Mouse (Mus musculus) MEL (cell line): ENCODE measurements around the gene Gjc1. TPM values are rescaled to one million over a fixed set of nuclear protein-coding genes. Genes with fewer than 3 reads are reported as not detected.

ENCODE experiments used
- DNase-seq: peaks from one replicate; pipeline ENCODE4 v3.0.0; 2011; ENCODE audit warnings: low read depth, low spot score
- H3K27ac ChIP-seq: 2 replicates; pipeline ENCODE4 v1.5.1; 2012; ENCODE audit warnings: low read depth, mild to moderate bottlenecking, control low read depth, low read length, moderate library complexity; ENCODE audit not compliant: control insufficient read depth
- H3K27me3 ChIP-seq, 2 experiments: fragments of 150-350 bp in 1 of 2; sonication (generic) in 1 of 2; 2 replicates each; pipeline ENCODE4 v1.6.1; 2012; ENCODE audit warnings: low read length in 2 of 2, mild to moderate bottlenecking in 2 of 2, improper control_type of control experiment in 1 of 2, moderate library complexity in 1 of 2; ENCODE audit not compliant: insufficient read depth in 2 of 2, control insufficient read depth in 1 of 2
- H3K36me3 ChIP-seq, 2 experiments: 2 replicates each; pipeline ENCODE4 v1.6.1; 2012 to 2014; ENCODE audit warnings: low read length in 2 of 2, improper control_type of control experiment in 1 of 2, inconsistent platforms in 1 of 2, mild to moderate bottlenecking in 1 of 2; ENCODE audit not compliant: insufficient read depth in 2 of 2, control insufficient read depth in 1 of 2
- H3K4me1 ChIP-seq, 2 experiments: fragments of 150-350 bp in 1 of 2; sonication (generic) in 1 of 2; 2 replicates each; pipeline ENCODE4 v1.6.1; 2012; ENCODE audit warnings: low read length in 2 of 2, improper control_type of control experiment in 1 of 2, mild to moderate bottlenecking in 1 of 2; ENCODE audit not compliant: insufficient read depth in 2 of 2, control insufficient read depth in 1 of 2
- H3K4me3 ChIP-seq, 2 experiments: fragments of 150-350 bp in 1 of 2; sonication (generic) in 1 of 2; 2 replicates each; pipeline ENCODE4 v1.5.1; 2012; ENCODE audit warnings: low read depth in 2 of 2, low read length in 2 of 2, mild to moderate bottlenecking in 2 of 2, moderate library complexity in 2 of 2, control low read depth in 1 of 2, improper control_type of control experiment in 1 of 2; ENCODE audit not compliant: control insufficient read depth in 1 of 2, insufficient read depth in 1 of 2
- H3K79me2 ChIP-seq: 2 replicates; pipeline ENCODE4 v1.6.1; 2012; ENCODE audit warnings: mild to moderate bottlenecking, low read length, moderate library complexity; ENCODE audit not compliant: control insufficient read depth, poor library complexity, insufficient read depth
- H3K9ac ChIP-seq: 2 replicates; pipeline ENCODE4 v1.6.1; 2012; ENCODE audit warnings: low read depth, mild to moderate bottlenecking, control low read depth, low read length, moderate library complexity; ENCODE audit not compliant: control insufficient read depth, poor library complexity, severe bottlenecking
- H3K9me3 ChIP-seq: fragments of 150-350 bp; sonication (generic); replicated peaks from 2 replicates; pipeline ENCODE4 v1.6.1; 2012; ENCODE audit warnings: mild to moderate bottlenecking, low read length, improper control_type of control experiment, moderate library complexity; ENCODE audit not compliant: insufficient read depth
- CHD1 ChIP-seq: IDR thresholded peaks from 2 replicates; pipeline ENCODE4 v1.6.1; 2012; ENCODE audit warnings: low read depth, mild to moderate bottlenecking, inconsistent platforms, low read length, improper control_type of control experiment
- CTCF ChIP-seq, 3 experiments: IDR thresholded peaks in 2 of 3; conservative IDR thresholded peaks in 1 of 3; 2 replicates each; pipeline ENCODE4 v1.5.1; 2011 to 2012; ENCODE audit warnings: low read length in 3 of 3, low read depth in 2 of 3, mild to moderate bottlenecking in 2 of 3, improper control_type of control experiment in 1 of 3, inconsistent platforms in 1 of 3, mixed read lengths in 1 of 3, moderate library complexity in 1 of 3; ENCODE audit not compliant: control insufficient read depth in 1 of 3, insufficient read depth in 1 of 3, poor library complexity in 1 of 3, severe bottlenecking in 1 of 3
- ELF1 ChIP-seq: IDR thresholded peaks from 2 replicates; pipeline ENCODE4 v1.6.1; 2014; ENCODE audit warnings: low read depth, mild to moderate bottlenecking, inconsistent platforms, low read length, improper control_type of control experiment, moderate library complexity
- EP300 ChIP-seq, 2 experiments: IDR thresholded peaks; 2 replicates each; pipeline ENCODE4 v1.6.1; 2011; ENCODE audit warnings: improper control_type of control experiment in 2 of 2, low read length in 2 of 2, low read depth in 1 of 2, mild to moderate bottlenecking in 1 of 2
- GABPA ChIP-seq: IDR thresholded peaks from 2 replicates; pipeline ENCODE4 v1.6.1; 2012; ENCODE audit warnings: low read depth, mild to moderate bottlenecking, inconsistent platforms, low read length, improper control_type of control experiment, moderate library complexity
- GATA1 ChIP-seq: IDR thresholded peaks from 2 replicates; pipeline ENCODE4 v1.6.1; 2011; ENCODE audit warnings: low read depth, low read length, improper control_type of control experiment
- HCFC1 ChIP-seq: IDR thresholded peaks from 2 replicates; pipeline ENCODE4 v1.6.1; 2012; ENCODE audit warnings: low read depth, mild to moderate bottlenecking, inconsistent platforms, low read length, improper control_type of control experiment, moderate library complexity
- JUND ChIP-seq: IDR thresholded peaks from 2 replicates; pipeline ENCODE4 v1.6.1; 2011; ENCODE audit warnings: low read depth, mild to moderate bottlenecking, improper control_type of control experiment, low read length
- MAFK ChIP-seq: IDR thresholded peaks from 2 replicates; pipeline ENCODE4 v1.6.1; 2011; ENCODE audit warnings: low read depth, mild to moderate bottlenecking, low read length, improper control_type of control experiment, borderline replicate concordance
- MAX ChIP-seq: IDR thresholded peaks from 2 replicates; pipeline ENCODE4 v1.6.1; 2011; ENCODE audit warnings: low read length, improper control_type of control experiment
- MAZ ChIP-seq: IDR thresholded peaks from 2 replicates; pipeline ENCODE4 v1.6.1; 2012; ENCODE audit warnings: low read depth, mild to moderate bottlenecking, inconsistent platforms, low read length, improper control_type of control experiment
- MEF2A ChIP-seq: IDR thresholded peaks from 2 replicates; pipeline ENCODE4 v1.6.1; 2014; ENCODE audit warnings: low read depth, mild to moderate bottlenecking, inconsistent platforms, low read length, improper control_type of control experiment; ENCODE audit not compliant: poor library complexity, insufficient replicate concordance, severe bottlenecking; ENCODE audit errors: extremely low read depth
- MXI1 ChIP-seq: IDR thresholded peaks from 2 replicates; pipeline ENCODE4 v1.6.1; 2011; ENCODE audit warnings: mild to moderate bottlenecking, low read depth, low read length, improper control_type of control experiment
- MYC ChIP-seq: IDR thresholded peaks from 2 replicates; pipeline ENCODE4 v1.6.1; 2011; ENCODE audit warnings: low read depth, mild to moderate bottlenecking, low read length, improper control_type of control experiment, moderate library complexity
- NELFE ChIP-seq: IDR thresholded peaks from 2 replicates; pipeline ENCODE4 v1.6.1; 2011; ENCODE audit warnings: low read depth, low read length, improper control_type of control experiment
- NRF1 ChIP-seq: IDR thresholded peaks from 2 replicates; pipeline ENCODE4 v1.6.1; 2014; ENCODE audit warnings: low read depth, mild to moderate bottlenecking, inconsistent platforms, low read length, improper control_type of control experiment, moderate library complexity; ENCODE audit not compliant: poor library complexity, insufficient read depth, severe bottlenecking
- POLR2AphosphoS2 ChIP-seq: IDR thresholded peaks from 2 replicates; pipeline ENCODE4 v1.6.1; 2011; ENCODE audit warnings: low read length, improper control_type of control experiment
- RAD21 ChIP-seq: IDR thresholded peaks from 2 replicates; pipeline ENCODE4 v1.6.1; 2011; ENCODE audit warnings: mild to moderate bottlenecking, low read depth, low read length, improper control_type of control experiment
- RCOR1 ChIP-seq: IDR thresholded peaks from 2 replicates; pipeline ENCODE4 v1.6.1; 2012; ENCODE audit warnings: low read depth, mild to moderate bottlenecking, inconsistent platforms, low read length, improper control_type of control experiment
- SIN3A ChIP-seq: IDR thresholded peaks from 2 replicates; pipeline ENCODE4 v1.6.1; 2012; ENCODE audit warnings: low read length, improper control_type of control experiment, inconsistent platforms
- SMC3 ChIP-seq: IDR thresholded peaks from 2 replicates; pipeline ENCODE4 v1.6.1; 2011; ENCODE audit warnings: low read depth, low read length, improper control_type of control experiment
- TAL1 ChIP-seq: IDR thresholded peaks from 2 replicates; pipeline ENCODE4 v1.6.1; 2012; ENCODE audit warnings: mild to moderate bottlenecking, inconsistent platforms, low read length, moderate library complexity, mixed read lengths
- TBP ChIP-seq: IDR thresholded peaks from 2 replicates; pipeline ENCODE4 v1.8.0; 2011; ENCODE audit warnings: low read depth, low read length, improper control_type of control experiment
- TCF12 ChIP-seq: IDR thresholded peaks from 2 replicates; pipeline ENCODE4 v1.6.1; 2014; ENCODE audit warnings: low read depth, mild to moderate bottlenecking, inconsistent platforms, low read length, improper control_type of control experiment, moderate library complexity
- USF1 ChIP-seq: IDR thresholded peaks from 2 replicates; pipeline ENCODE4 v1.6.1; 2014; ENCODE audit warnings: low read depth, mild to moderate bottlenecking, inconsistent platforms, low read length, improper control_type of control experiment, moderate library complexity
- ZMIZ1 ChIP-seq: IDR thresholded peaks from 2 replicates; pipeline ENCODE4 v1.6.1; 2012; ENCODE audit warnings: low read depth, mild to moderate bottlenecking, inconsistent platforms, low read length, improper control_type of control experiment, moderate library complexity
- ZNF384 ChIP-seq: IDR thresholded peaks from 2 replicates; pipeline ENCODE4 v1.6.1; 2012; ENCODE audit warnings: low read depth, mild to moderate bottlenecking, inconsistent platforms, low read length, improper control_type of control experiment
- polyA plus RNA-seq, 2 experiments: library from polyadenylated mRNA; stranded (reverse) in 1 of 2; unstranded in 1 of 2; fragments of >175 nt in 1 of 2; fragments of >200 nt in 1 of 2; gene quantifications; 2 replicates each; pipeline versions ENCODE4 v1.2.1 to v1.2.4; 2012; ENCODE audit warnings: low replicate concordance in 2 of 2, low read depth in 1 of 2; ENCODE audit not compliant: insufficient read length in 2 of 2, insufficient read depth in 1 of 2, missing spikeins in 1 of 2
- total RNA-seq: library from RNA; depleted of rRNA; stranded (reverse); fragments of 300-350 nt; gene quantifications from 2 replicates; pipeline ENCODE4 v1.2.3, GENCODE M21; 2012

The Gjc1 gene
- total and polyA plus RNA-seq, 3 experiments = not detected

- H3K9ac ChIP-seq = no peak overlapping the region
- no peaks in the 10 kb centered on the region for H3K36me3 ChIP-seq
- no peaks in the 10 kb centered on the region for H3K79me2 ChIP-seq
- TF ChIP-seq ZNF384 (no peak), NELFE (no peak), TAL1 (no peak), SIN3A (no peak), TBP (no peak), CHD1 (no peak), MEF2A (no peak), ELF1 (no peak), GATA1 (no peak), MXI1 (no peak), RCOR1 (no peak), POLR2AphosphoS2 (no peak)
- H3K27ac ChIP-seq = no peak overlapping the region
- H3K4me3 ChIP-seq = no peak overlapping the region
- no peak for DNase-seq
- no peaks in the 10 kb centered on the region for H3K9me3 ChIP-seq
- H3K4me1 ChIP-seq = no peaks in the 10 kb centered on the region
- H3K27me3 ChIP-seq = peaks cover 20 to 49% of the 10 kb centered on the region in 2 experiments
Measured at GRCm38 (mm10) chr11:102810721-102811485, 8.6 kb downstream of the Gjc1 start.

- H3K4me1 ChIP-seq = no peaks in the 10 kb centered on the region
- no peak overlapping the region for H3K9ac ChIP-seq
- TF ChIP-seq MAZ = no peak
- TF ChIP-seq MAX = no peak
- TF ChIP-seq NELFE = no peak
- no peak for TF ChIP-seq TAL1
- TF ChIP-seq MXI1 = no peak
- no peak for TF ChIP-seq NRF1
- no peak for TF ChIP-seq GABPA
- TF ChIP-seq USF1 = no peak
- no peak for TF ChIP-seq HCFC1
- TF ChIP-seq ZNF384 = no peak
- TF ChIP-seq JUND = no peak
- no peak for TF ChIP-seq ZMIZ1
- TF ChIP-seq CTCF (IDR thresholded peaks at IDR 0.05 in 2 of 3, conservative IDR thresholded peaks at IDR 0.05 in 1 of 3; ENCODE audit: control insufficient read depth in 1 of 3, insufficient read depth in 1 of 3, low read depth in 2 of 3, low read length in 3 of 3, poor library complexity in 1 of 3, severe bottlenecking in 1 of 3) = no peak
- no peak for TF ChIP-seq MAFK
- TF ChIP-seq RAD21 = no peak
- no peak for TF ChIP-seq SMC3
- TF ChIP-seq ELF1 = no peak
- TF ChIP-seq TCF12 = no peak
- TF ChIP-seq EP300 (IDR thresholded peaks at IDR 0.05; ENCODE audit: low read depth in 1 of 2, low read length in 2 of 2) = no peak
- no peak for TF ChIP-seq MYC
- H3K27ac ChIP-seq = no peak overlapping the region
- H3K27me3 ChIP-seq = peaks cover 26 to 52% of the 10 kb centered on the region in 2 experiments
- no peak overlapping the region for H3K4me3 ChIP-seq
- H3K36me3 ChIP-seq = no peaks in the 10 kb centered on the region
- H3K79me2 ChIP-seq = no peaks in the 10 kb centered on the region
- H3K9me3 ChIP-seq = no peaks in the 10 kb centered on the region
- no peak for DNase-seq
Measured at GRCm38 (mm10) chr11:102808246-102808645, 11.3 kb downstream of the Gjc1 start.
